ENCODE assay signal across 9 mouse cellular contexts in the genomic region with DNA sequence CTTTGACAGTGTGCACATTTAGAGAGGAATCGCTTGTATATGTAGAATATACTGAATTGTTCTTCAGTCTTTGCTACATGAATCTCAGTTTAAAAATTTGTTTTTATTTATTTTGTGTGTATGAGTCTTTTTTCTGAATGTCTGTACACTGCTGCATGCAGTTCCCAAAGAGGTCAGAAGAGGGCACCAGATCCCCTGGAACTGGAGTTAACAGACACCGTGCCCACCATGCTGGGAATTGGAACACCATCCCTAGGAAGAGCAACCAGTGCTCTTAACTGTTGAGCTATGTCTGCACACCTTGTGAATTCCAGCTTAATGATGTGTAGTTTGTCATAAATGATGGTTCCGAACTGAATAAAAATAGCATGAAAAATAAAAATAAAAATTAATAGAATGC. TPM values are rescaled to one million over a fixed set of nuclear protein-coding genes. Genes with fewer than 3 reads are reported as not detected.
DNase-seq lines count a peak whose midpoint lies in the region; ATAC-seq and TF ChIP-seq lines count a peak whose summit lies in the region.
"Had no signal": no experiment of that assay in that cellular context is flagged by ENCODE, and none has a peak within 500 bp of the region (broad histone marks: within the 10 kb centered on the region; RNA-seq: fewer than 3 reads in every experiment).

No protein-coding gene starts in this region.

- H3K4me1 ChIP-seq in heart, adult 2 months (ENCODE audit: control insufficient read depth, insufficient read depth, low read length), result 0 out of 2 replicates have a peak, but pooled peaks cover 1% of the 10 kb centered on the region
- no peaks in the 10 kb centered on the region for H3K4me1 ChIP-seq in hindbrain, postnatal 0 days (ENCODE audit: insufficient read depth, low read length)

- ATAC-seq in hindbrain, postnatal 0 days, result no peak
- peak; percentile 53; the same call in 1 of the 2 replicates for ATAC-seq in neutrophil, adult 5-6 weeks (ENCODE audit: extremely low read depth, insufficient number of reproducible peaks, low FRiP score, poor library complexity, severe bottlenecking)

- H3K27ac ChIP-seq in heart, adult 2 months, result no peak overlapping the region
- H3K27ac ChIP-seq in hindbrain, postnatal 0 days, result no peak overlapping the region

- H3K79me2 ChIP-seq in heart, adult 2 months (replicated peaks; ENCODE audit: control insufficient read depth, insufficient read depth, low read length), result no peaks in the 10 kb centered on the region

- DNase-seq in heart, adult 2 months, result peak in 1 of 2 experiments; percentile 61
- DNase-seq in heart, adult 9 months (ENCODE audit: low spot score in 2 of 2), result no peak
- DNase-seq in ovary, postnatal 14 days (ENCODE audit: low spot score), result peak; percentile 21
- no peak for DNase-seq in ovary, adult 18-20 months (ENCODE audit: low spot score)
- DNase-seq in c-Kit-positive CD71-positive TER-119-positive erythroid progenitor cells, embryonic 14.5 days (ENCODE audit: low spot score), result peak; percentile 47
- DNase-seq in hindbrain, postnatal 0 days (ENCODE audit: low spot score), result peak; percentile 63
- DNase-seq in urinary bladder, postnatal 25 days (ENCODE audit: low spot score), result no peak

- no peaks in the 10 kb centered on the region for H3K27me3 ChIP-seq in heart, adult 2 months (ENCODE audit: control insufficient read depth, insufficient read depth, low read length)
- no peaks in the 10 kb centered on the region for H3K27me3 ChIP-seq in hindbrain, postnatal 0 days (ENCODE audit: insufficient read depth, low read length)

- H3K9ac ChIP-seq in heart, adult 2 months (ENCODE audit: low read depth, low read length), result no peak overlapping the region
- no peak overlapping the region for H3K9ac ChIP-seq in hindbrain, postnatal 0 days (replicated peaks; ENCODE audit: low read length)

- no peaks in the 10 kb centered on the region for H3K9me3 ChIP-seq in hindbrain, postnatal 0 days (ENCODE audit: low read length)

- 68% methylated on average over 3 of the region's 3 CpGs for WGBS in heart, adult 2 months
- 58% methylated on average over 3 of the region's 3 CpGs for WGBS in hindbrain, postnatal 0 days

- TF ChIP-seq CTCF in heart, adult 2 months (IDR thresholded peaks at IDR 0.05), result peak; percentile 88
- peak; percentile 81 for TF ChIP-seq CTCF in hindbrain, postnatal 0 days (IDR thresholded peaks at IDR 0.05; ENCODE audit: low read depth)

- no peaks in the 10 kb centered on the region; the same call in 1 of the 2 replicates for H3K36me3 ChIP-seq in heart, adult 2 months (ENCODE audit: control insufficient read depth, insufficient read depth, low read length)
- 0 out of 2 replicates have a peak, but pooled peaks cover 4% of the 10 kb centered on the region for H3K36me3 ChIP-seq in hindbrain, postnatal 0 days (ENCODE audit: insufficient read depth, low read length)

- no peak for TF ChIP-seq EP300 in heart, adult 2 months (IDR thresholded peaks at IDR 0.05; ENCODE audit: insufficient read depth, low read depth, low read length)

- no peak for TF ChIP-seq POLR2A in heart, adult 2 months (IDR thresholded peaks at IDR 0.05; ENCODE audit: insufficient read depth, low read depth, low read length)

- no peak overlapping the region for H3K4me3 ChIP-seq in heart, adult 2 months
- H3K4me3 ChIP-seq in hindbrain, postnatal 0 days (ENCODE audit: low read length), result no peak overlapping the region

- no peak overlapping the region for H3K4me2 ChIP-seq in hindbrain, postnatal 0 days (ENCODE audit: low read depth, low read length)

- intact Hi-C loops in heart, adult 2 months (cut with DNase I), result loop anchor here (2.0 to 10.0 kb wide), 3 partner anchors 109 to 947 kb away; no protein-coding TSS in a partner anchor

RNA-seq across cellular contexts. Expression of gene Rep15, which starts 24.2 kb away (rescaled TPM):
- total RNA-seq in heart, adult 2 months (2021), result under 1 TPM; 0.86 to 0.96 TPM
- polyA plus RNA-seq in heart, adult 2 months (2012; rRNA removed), result 0.12 and 0.56 TPM in 2 replicates
- total RNA-seq in hindbrain, postnatal 0 days (2014; rRNA removed), result 0.50 TPM in 1 of 2 replicates, not detected in the other
- 0.48 TPM in 2 replicates for polyA plus RNA-seq in hindbrain, postnatal 0 days (2015; fragmentation: Nextera tagmentation; extraction: Ambion mirVana)
- total RNA-seq in neutrophil, adult 5-6 weeks (2017), result 0.49 and 0.70 TPM in 2 replicates

RNA-seq across cellular contexts. Expression of gene Mrps35, which starts 34.4 kb away (rescaled TPM):
- total RNA-seq in heart, adult 2 months (2021), result 100 to 1,000 TPM; 168 to 170 TPM
- polyA plus RNA-seq in heart, adult 2 months (2012; rRNA removed), result 28.7 and 38.2 TPM in 2 replicates
- 8.3 and 8.7 TPM in 2 replicates for total RNA-seq in hindbrain, postnatal 0 days (2014; rRNA removed)
- polyA plus RNA-seq in hindbrain, postnatal 0 days (2015; fragmentation: Nextera tagmentation; extraction: Ambion mirVana), result 78.5 and 79.9 TPM in 2 replicates
- 40.4 and 46.9 TPM in 2 replicates for total RNA-seq in neutrophil, adult 5-6 weeks (2017)

RNA-seq across cellular contexts. Expression of gene 1700034J05Rik, which starts 53.9 kb away (rescaled TPM):
- not detected for total RNA-seq in heart, adult 2 months (2021)
- not detected in 2 replicates for polyA plus RNA-seq in heart, adult 2 months (2012; rRNA removed)
- not detected in 2 replicates for total RNA-seq in hindbrain, postnatal 0 days (2014; rRNA removed)
- polyA plus RNA-seq in hindbrain, postnatal 0 days (2015; fragmentation: Nextera tagmentation; extraction: Ambion mirVana), result not detected in 2 replicates
- total RNA-seq in neutrophil, adult 5-6 weeks (2017), result not detected in 2 replicates
- polyA plus RNA-seq: large intestine, adult 2 months had no signal

Comparison
In these comparisons a context has a peak if more than half of its experiments do, and no peak if none do; other contexts are left out.
1. DNase-seq: peak in ovary, postnatal 14 days (single experiment), c-Kit-positive CD71-positive TER-119-positive erythroid progenitor cells, embryonic 14.5 days (single experiment) and hindbrain, postnatal 0 days (single experiment); none in heart, adult 9 months (0 of 2), ovary, adult 18-20 months (single experiment) and urinary bladder, postnatal 25 days (single experiment).